Mouse (Mus musculus) C2C12 (cell line): ENCODE results near the gene Zfp317. TPM values are rescaled to one million over a fixed set of nuclear protein-coding genes. Genes with fewer than 3 reads are reported as not detected.
"Not testable (repeated sequence)": the region's sequence is repeated elsewhere in the genome, so short reads cannot be mapped to it uniquely, and the experiment has no call there.

Experiments used
- H3K27me3 ChIP-seq: one replicate; pipeline ENCODE4 v1.6.1; 2011; ENCODE audit not compliant: control insufficient read depth, insufficient read depth, insufficient read length
- H3K36me3 ChIP-seq: one replicate; pipeline ENCODE4 v1.6.1; 2011; ENCODE audit not compliant: control insufficient read depth, insufficient read depth
- H3K4me3 ChIP-seq: one replicate; pipeline ENCODE4 v1.5.1; 2011; ENCODE audit warnings: mild to moderate bottlenecking, control low read depth; ENCODE audit not compliant: poor library complexity, insufficient read depth, severe bottlenecking
- H3K79me2 ChIP-seq: one replicate; pipeline ENCODE4 v1.6.1; 2011; ENCODE audit not compliant: control insufficient read depth, insufficient read depth
- H3K79me3 ChIP-seq: one replicate; pipeline ENCODE4 v1.6.1; 2011; ENCODE audit warnings: low read depth, control low read depth
- H3ac ChIP-seq: one replicate; pipeline ENCODE3; 2011; ENCODE audit warnings: low read depth; ENCODE audit not compliant: control insufficient read depth, insufficient read length
- CEBPB ChIP-seq: IDR thresholded peaks from one replicate; pipeline ENCODE4 v1.6.1; 2011; ENCODE audit warnings: low read depth, mild to moderate bottlenecking, control low read depth, moderate library complexity
- CTCF ChIP-seq: IDR thresholded peaks from one replicate; pipeline ENCODE4 v1.5.1; 2011; ENCODE audit not compliant: control insufficient read depth, insufficient read depth, insufficient read length
- FOSL1 ChIP-seq: IDR thresholded peaks from one replicate; pipeline ENCODE4 v1.8.0; 2011; ENCODE audit warnings: mild to moderate bottlenecking, low read length; ENCODE audit not compliant: poor library complexity, insufficient read depth, severe bottlenecking
- MAX ChIP-seq: IDR thresholded peaks from one replicate; pipeline ENCODE4 v1.6.1; 2011; ENCODE audit warnings: mild to moderate bottlenecking, control low read depth
- MYOD1 ChIP-seq: IDR thresholded peaks from one replicate; pipeline ENCODE4 v1.6.1; 2011; ENCODE audit warnings: low read depth; ENCODE audit not compliant: control insufficient read depth, insufficient read length
- MYOG ChIP-seq: IDR thresholded peaks from one replicate; pipeline ENCODE4 v1.6.1; 2011; ENCODE audit not compliant: control insufficient read depth, insufficient read length; ENCODE audit errors: extremely low read depth
- USF1 ChIP-seq: IDR thresholded peaks from one replicate; pipeline ENCODE4 v1.6.1; 2011; ENCODE audit warnings: low read depth, mild to moderate bottlenecking, control low read depth, moderate library complexity
- polyA plus RNA-seq: library from polyadenylated mRNA; unstranded; fragments of >200 nt; fragmentation: generic; extraction: Trizol; gene quantifications from one replicate; pipeline ENCODE4 v1.2.1, GENCODE M21; 2012; ENCODE audit warnings: missing spikeins

Zfp317 gene
- polyA plus RNA-seq, 1 experiment, result 4.3 TPM

GRCm38 (mm10) chr9:19691426-19691825 lies 69.5 kb downstream of the Zfp317 start:
- TF ChIP-seq MAX, result no peak
- no peak for TF ChIP-seq FOSL1
- no peak for TF ChIP-seq MYOG
- TF ChIP-seq USF1, result no peak
- TF ChIP-seq CTCF, result no peak
- no peak for TF ChIP-seq CEBPB
- no peak for TF ChIP-seq MYOD1
- H3ac ChIP-seq, result no peak overlapping the region
- H3K79me2 ChIP-seq, result no peaks in the 10 kb centered on the region
- no peak overlapping the region for H3K4me3 ChIP-seq
- H3K36me3 ChIP-seq, result no peaks in the 10 kb centered on the region
- no peaks in the 10 kb centered on the region for H3K79me3 ChIP-seq
- no peaks in the 10 kb centered on the region for H3K27me3 ChIP-seq

GRCm38 (mm10) chr9:19692430-19692829 lies 70.5 kb downstream of the Zfp317 start:
- Histone ChIP-seq H3K79me2 (no peaks in the 10 kb centered on the region), H3K4me3 (no peak overlapping the region), H3ac (no peak overlapping the region), H3K27me3 (no peaks in the 10 kb centered on the region), H3K79me3 (no peaks in the 10 kb centered on the region), H3K36me3 (no peaks in the 10 kb centered on the region)
- TF ChIP-seq MYOG (no peak), CEBPB (no peak), FOSL1 (no peak), MAX (no peak), CTCF (no peak)

- not testable (repeated sequence) for H3K36me3 ChIP-seq, H3K4me3 ChIP-seq, H3K79me3 ChIP-seq, H3K79me2 ChIP-seq, H3ac ChIP-seq, H3K27me3 ChIP-seq
Measured at GRCm38 (mm10) chr9:19694285-19694684, 72.4 kb downstream of the Zfp317 start.

- not testable (repeated sequence) for H3ac ChIP-seq, H3K27me3 ChIP-seq, H3K79me2 ChIP-seq, H3K4me3 ChIP-seq, H3K79me3 ChIP-seq, H3K36me3 ChIP-seq
Measured at GRCm38 (mm10) chr9:19694898-19695379, 73.0 kb downstream of the Zfp317 start.

Other genes starting within 250 kb of the Zfp317 start
- 0.04 TPM for gene Olfr847, start 243.4 kb upstream of the Zfp317 start, polyA plus RNA-seq
- gene Olfr849, start 181.8 kb upstream of the Zfp317 start, polyA plus RNA-seq, result 0.01 TPM
- not detected for gene Olfr850, start 143.9 kb upstream of the Zfp317 start, polyA plus RNA-seq
- not detected for gene Olfr851, start 128.8 kb upstream of the Zfp317 start, polyA plus RNA-seq
- gene Olfr853, start 81.0 kb upstream of the Zfp317 start, polyA plus RNA-seq, result not detected
- gene Olfr854, start 54.7 kb upstream of the Zfp317 start, polyA plus RNA-seq, result not detected
- gene Olfr855, start 39.5 kb upstream of the Zfp317 start, polyA plus RNA-seq, result not detected
- not detected for gene Olfr857, start 87.3 kb downstream of the Zfp317 start, polyA plus RNA-seq
- gene Olfr58, start 158.2 kb downstream of the Zfp317 start, polyA plus RNA-seq, result not detected
- gene Olfr859, start 182.8 kb downstream of the Zfp317 start, polyA plus RNA-seq, result not detected
- not detected for gene Olfr860, start 227.6 kb downstream of the Zfp317 start, polyA plus RNA-seq